Mouse (Mus musculus): ENCODE data around the gene Mapk8ip2.

The Mapk8ip2 gene

DNA sequence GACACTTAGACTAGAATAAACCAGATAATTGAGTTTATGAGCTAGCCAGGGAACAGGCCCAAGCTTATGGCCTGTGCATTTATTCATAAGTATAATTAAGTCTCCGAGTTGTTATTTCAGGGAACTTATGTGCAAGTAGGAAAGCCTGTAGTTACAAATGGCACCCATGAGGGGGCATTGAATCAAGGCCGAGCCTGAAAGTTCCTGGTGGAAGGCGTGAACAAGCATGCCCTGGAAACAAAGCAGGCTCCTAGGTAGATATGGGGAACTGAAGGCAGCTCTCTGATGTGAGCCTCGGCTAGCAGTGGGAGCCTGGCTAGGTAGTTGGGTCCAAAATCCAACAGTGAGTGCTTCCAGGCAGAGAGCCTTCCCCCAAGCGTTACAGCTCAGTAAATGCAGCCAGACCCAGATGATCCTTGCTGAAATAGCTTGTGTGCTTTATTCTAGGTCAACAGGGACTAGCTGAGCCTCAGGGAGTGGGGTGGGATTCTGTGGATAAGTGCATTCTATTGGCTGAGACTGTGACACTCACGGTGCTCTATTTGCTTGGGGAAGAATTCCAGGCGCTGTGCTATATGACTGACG lies 11.1 kb upstream of the Mapk8ip2 start:
- in situ Hi-C loops (cut with MboI; ENCODE audit: unreplicated experiment in 2 of 2) = no loop called here

DNA sequence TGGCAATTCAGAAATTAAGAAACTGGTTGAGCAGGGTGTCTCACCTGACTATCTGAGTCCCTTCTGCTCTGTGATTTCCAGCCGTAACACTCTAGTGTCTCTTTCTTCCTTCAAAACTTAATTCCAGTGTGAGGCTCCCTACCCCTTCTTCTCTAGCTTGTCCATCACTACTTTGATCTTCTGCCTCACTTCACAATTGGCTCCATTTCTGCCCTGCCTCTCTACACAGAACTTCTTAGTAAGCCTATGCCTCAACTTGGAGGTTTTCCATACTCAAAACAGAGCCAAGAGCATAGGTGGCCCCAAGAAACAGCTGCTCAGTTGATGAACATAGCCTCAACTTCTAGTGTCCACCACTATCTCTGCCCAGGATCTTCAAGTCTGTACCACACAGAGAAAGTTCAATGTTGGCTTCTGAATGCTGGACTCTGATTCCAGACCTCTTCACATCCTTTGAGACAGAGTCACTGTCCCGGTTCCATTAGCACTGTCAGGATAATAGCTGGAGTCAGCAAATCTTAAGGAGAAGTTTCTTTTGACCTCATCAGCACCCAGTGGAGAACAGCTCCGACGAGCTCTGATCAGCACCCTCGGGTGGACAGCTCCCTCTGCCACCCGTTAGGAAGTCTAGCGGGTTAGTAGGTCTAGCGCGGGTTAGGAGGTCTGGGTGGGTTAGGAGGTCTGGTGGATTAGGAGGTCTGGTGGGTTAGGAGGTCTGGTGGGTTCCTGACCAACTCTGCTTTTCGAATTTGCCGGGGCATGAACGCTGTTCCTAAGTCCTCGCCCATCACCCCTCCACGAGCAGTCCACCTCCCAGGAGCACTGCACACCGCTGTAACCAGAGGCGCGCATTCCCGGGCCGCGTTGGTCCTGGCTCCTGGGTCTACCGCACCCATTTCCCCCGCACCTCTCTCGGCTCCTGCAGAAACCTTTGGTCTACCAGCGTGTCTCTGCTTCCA lies 528 bp upstream of the Mapk8ip2 start:
- in situ Hi-C loops (cut with MboI; ENCODE audit: unreplicated experiment in 2 of 2) = no loop called here

DNA sequence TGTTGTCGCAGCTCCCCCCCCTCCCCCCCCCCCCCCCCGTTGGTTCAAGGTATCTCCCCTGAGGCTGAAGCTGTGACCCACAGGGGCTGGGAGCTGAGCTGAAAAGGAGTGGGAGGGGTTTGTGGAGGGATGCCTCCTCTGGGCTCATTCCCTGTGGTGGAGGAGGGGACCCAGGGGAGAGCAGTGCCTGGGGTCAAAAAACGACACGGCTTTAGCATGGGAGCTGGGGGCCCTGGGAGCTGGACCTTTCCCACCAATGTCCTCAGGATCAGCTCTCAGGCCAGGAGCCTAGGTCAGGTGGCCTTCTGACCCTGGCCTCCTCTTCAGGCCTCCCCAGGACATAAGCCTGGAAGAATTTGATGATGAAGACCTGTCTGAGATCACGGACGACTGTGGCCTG lies 1.1 kb downstream of the Mapk8ip2 start:
- in situ Hi-C loops (cut with MboI; ENCODE audit: unreplicated experiment in 2 of 2) = no loop called here

GRCm38 (mm10) chr15:89455642-89456041 lies 1.9 kb downstream of the Mapk8ip2 start:
- in situ Hi-C loops (cut with MboI; ENCODE audit: unreplicated experiment in 2 of 2) = no loop called here

DNA sequence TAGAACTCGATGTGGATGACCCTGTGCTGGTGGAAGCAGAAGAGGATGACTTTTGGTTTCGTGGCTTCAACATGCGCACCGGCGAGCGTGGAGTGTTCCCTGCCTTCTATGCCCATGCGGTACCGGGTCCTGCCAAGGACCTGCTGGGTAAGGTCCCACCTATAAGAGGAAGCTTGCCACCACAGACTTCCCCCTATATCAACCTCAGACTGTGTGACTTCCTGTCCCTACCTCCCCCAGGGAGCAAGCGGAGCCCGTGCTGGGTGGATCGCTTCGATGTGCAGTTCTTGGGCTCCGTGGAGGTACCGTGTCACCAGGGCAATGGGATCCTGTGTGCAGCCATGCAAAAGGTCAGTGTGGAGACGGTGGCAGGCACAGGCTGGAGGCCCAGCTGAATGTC lies 5.2 kb downstream of the Mapk8ip2 start:
- in situ Hi-C loops (cut with MboI; ENCODE audit: unreplicated experiment in 2 of 2) = no loop called here

DNA sequence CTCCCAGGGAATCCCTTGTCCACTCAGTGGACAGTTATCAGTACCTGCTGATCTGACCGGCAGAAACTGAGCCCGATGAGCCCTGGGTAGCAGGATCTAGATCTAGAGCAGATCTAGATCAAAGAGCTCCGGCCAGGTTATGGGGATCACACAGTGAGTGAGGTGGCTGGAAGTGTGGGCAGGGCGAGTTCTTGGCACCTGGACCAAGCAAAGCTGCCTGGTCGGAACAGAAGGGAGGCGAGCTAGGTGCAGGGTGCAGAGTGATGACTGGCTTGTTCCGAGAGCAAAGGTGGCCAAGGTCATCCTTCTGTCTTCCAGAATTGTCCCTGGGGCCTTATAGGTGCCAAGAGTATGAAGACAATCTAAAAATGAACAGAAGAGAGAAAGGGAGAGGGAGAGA lies 6.1 kb downstream of the Mapk8ip2 start:
- in situ Hi-C loops (cut with MboI; ENCODE audit: unreplicated experiment in 2 of 2) = loop anchor here in 1 of 2 experiments (10.0 kb wide), 1 partner anchor 345 kb away; no protein-coding TSS in a partner anchor

DNA sequence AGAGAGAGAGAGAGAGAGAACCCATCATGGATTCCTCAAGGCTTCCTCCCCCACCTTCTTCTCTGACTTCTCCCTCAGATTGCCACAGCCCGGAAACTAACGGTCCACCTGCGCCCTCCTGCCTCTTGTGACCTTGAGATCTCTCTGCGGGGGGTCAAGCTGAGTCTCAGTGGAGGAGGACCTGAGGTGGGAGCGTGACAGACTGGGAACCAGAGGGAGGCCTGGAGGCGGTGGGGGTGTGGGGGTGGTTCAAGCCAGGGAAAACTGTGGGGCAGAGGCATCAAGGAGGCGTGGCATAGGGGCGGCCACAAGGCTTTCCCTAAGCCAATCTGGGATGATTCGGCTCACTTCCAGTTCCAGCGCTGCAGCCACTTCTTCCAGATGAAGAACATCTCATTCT lies 6.6 kb downstream of the Mapk8ip2 start:
- in situ Hi-C loops (cut with MboI; ENCODE audit: unreplicated experiment in 2 of 2) = loop anchor here in 1 of 2 experiments (10.0 kb wide), 1 partner anchor 345 kb away; no protein-coding TSS in a partner anchor

DNA sequence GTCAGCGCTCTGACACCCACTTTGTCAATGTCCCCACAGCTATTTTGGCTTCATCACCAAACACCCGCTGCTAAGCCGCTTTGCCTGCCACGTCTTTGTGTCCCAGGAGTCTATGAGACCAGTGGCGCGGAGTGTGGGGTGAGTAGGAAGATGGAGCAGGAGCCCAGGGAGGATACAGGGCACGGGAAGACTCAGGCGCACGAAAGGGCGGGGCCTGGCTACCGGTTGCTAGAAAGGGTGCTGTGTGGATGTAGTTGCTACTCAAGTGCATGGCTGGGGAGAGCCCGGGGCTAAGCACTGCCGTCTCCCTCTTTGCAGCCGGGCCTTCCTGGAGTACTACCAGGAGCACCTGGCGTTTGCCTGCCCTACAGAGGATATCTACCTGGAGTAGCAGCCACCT lies 7.6 kb downstream of the Mapk8ip2 start:
- in situ Hi-C loops (cut with MboI; ENCODE audit: unreplicated experiment in 2 of 2) = loop anchor here in 1 of 2 experiments (10.0 kb wide), 1 partner anchor 347 kb away; no protein-coding TSS in a partner anchor

- in situ Hi-C loops (cut with MboI; ENCODE audit: unreplicated experiment in 2 of 2) = loop anchor here in 1 of 2 experiments (10.0 kb wide), 1 partner anchor 347 kb away; no protein-coding TSS in a partner anchor
These were observed 8.5 kb downstream of the Mapk8ip2 start for GRCm38 (mm10) chr15:89462176-89462575.

- in situ Hi-C loops (cut with MboI; ENCODE audit: unreplicated experiment in 2 of 2) = loop anchor here in 1 of 2 experiments (10.0 kb wide), 1 partner anchor 349 kb away; no protein-coding TSS in a partner anchor
These were observed 9.9 kb downstream of the Mapk8ip2 start for GRCm38 (mm10) chr15:89463334-89464235.

GRCm38 (mm10) chr15:89465052-89465451 lies 11.3 kb downstream of the Mapk8ip2 start:
- in situ Hi-C loops (cut with MboI; ENCODE audit: unreplicated experiment in 2 of 2) = loop anchor here in 1 of 2 experiments (10.0 kb wide), 1 partner anchor 350 kb away; no protein-coding TSS in a partner anchor

DNA sequence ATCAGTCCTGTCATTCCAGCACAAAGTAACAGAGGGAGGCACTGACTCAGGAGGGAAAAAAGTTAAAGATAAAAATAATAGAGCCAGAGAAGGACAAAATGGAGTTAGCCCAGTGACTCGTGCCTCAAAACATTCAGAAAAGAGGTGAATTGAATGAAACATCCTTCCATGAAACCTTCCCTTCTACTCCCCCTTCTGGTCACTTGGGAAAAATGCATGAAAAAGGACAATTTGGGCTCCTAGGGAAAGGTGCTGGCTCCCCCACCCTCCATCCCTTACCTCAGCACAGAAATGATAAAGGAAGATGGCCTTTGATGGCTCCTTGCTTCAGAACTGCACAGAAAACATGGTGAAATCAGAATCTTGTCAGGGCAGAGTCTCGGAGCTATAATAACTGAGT lies 14.9 kb downstream of the Mapk8ip2 start:
- in situ Hi-C loops (cut with MboI; ENCODE audit: unreplicated experiment in 2 of 2) = loop anchor here in 1 of 2 experiments (10.0 kb wide), 1 partner anchor 354 kb away; no protein-coding TSS in a partner anchor

- in situ Hi-C loops (cut with MboI; ENCODE audit: unreplicated experiment in 2 of 2) = no loop called here
These were observed 17.8 kb downstream of the Mapk8ip2 start for GRCm38 (mm10) chr15:89471476-89471875.

GRCm38 (mm10) chr15:89473370-89473769 lies 19.7 kb downstream of the Mapk8ip2 start:
- in situ Hi-C loops (cut with MboI; ENCODE audit: unreplicated experiment in 2 of 2) = no loop called here

DNA sequence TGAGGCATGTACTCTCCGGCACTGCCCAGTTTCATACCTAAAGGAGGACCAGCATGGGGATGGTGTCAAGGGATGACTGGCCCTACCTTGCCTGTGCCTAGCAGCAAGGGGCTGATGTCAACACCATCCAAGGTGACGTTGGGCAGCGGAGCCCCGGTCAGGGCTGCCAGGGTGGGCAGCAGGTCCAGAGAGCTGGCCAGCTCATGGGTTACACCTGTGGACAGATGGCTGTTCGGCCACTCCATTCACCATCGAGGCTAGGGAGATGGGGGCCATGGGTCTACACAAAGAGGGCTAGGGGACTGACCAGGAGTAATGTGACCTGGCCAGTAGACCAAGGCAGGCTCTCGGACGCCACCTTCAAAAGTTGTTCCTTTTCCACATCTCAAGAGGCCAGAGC lies 20.2 kb downstream of the Mapk8ip2 start:
- in situ Hi-C loops (cut with MboI; ENCODE audit: unreplicated experiment in 2 of 2) = no loop called here

DNA sequence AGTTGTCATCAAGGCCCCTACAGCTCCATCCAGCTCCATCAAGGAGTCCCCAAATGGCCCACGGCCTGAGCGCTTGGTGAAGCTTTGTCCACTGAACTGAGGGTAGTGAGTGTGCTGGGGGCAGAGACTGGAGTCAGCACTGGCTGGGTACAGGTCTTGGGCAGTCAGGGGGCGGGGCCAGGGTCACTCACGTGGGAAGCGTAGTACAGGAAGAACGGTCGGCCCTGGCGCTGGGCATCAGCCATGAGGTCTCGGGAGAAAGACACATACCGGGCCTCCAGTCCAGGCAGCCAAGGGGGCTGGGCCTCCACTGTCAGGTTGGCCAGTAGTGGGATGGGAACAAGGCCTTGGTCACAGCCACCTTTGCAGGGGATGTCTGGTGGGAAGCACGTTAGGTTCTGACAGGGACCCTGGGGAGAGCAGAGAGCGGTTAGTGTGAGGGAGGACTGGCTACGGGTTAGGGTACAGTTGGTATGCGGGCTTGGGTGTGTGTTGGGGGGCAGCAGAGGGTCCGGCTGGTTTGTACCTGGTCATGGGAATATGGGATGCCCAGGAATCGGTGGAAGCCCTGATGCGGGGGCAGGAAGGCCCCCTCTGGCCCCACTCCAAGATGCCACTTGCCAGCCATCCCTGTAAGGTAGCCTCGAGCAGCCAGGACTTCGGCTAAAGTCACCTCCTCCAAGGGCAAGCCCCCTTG lies 21.0 kb downstream of the Mapk8ip2 start:
- in situ Hi-C loops (cut with MboI; ENCODE audit: unreplicated experiment in 2 of 2) = loop anchor here in 1 of 2 experiments (25.0 kb wide), 1 partner anchor 738 kb away; the partner anchor contains the start of gene Alg10b

GRCm38 (mm10) chr15:89475293-89475600 lies 21.5 kb downstream of the Mapk8ip2 start:
- in situ Hi-C loops (cut with MboI; ENCODE audit: unreplicated experiment in 2 of 2) = loop anchor here in 1 of 2 experiments (25.0 kb wide), 1 partner anchor 737 kb away; the partner anchor contains the start of gene Alg10b

- in situ Hi-C loops (cut with MboI; ENCODE audit: unreplicated experiment in 2 of 2) = loop anchor here in 1 of 2 experiments (25.0 kb wide), 1 partner anchor 736 kb away; the partner anchor contains the start of gene Alg10b
These were observed 22.1 kb downstream of the Mapk8ip2 start for GRCm38 (mm10) chr15:89475611-89476474.

DNA sequence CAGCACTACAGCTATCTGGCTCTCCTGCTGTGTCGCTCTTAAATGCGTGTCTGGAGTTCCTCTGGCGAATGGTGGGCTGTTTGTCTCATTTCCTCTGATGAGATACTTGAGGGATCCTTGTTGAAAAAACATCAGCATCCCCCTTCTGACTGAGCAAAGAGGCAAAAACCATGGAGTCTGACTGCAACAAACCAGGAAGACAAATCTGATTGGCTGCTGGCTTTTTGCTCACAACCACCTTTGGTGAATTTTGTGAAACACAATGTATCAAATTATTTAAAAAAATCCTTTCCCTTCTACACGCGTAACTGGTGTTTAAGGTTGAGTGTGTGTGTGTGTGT lies 22.7 kb downstream of the Mapk8ip2 start:
- in situ Hi-C loops (cut with MboI; ENCODE audit: unreplicated experiment in 2 of 2) = loop anchor here in 1 of 2 experiments (25.0 kb wide), 1 partner anchor 736 kb away; the partner anchor contains the start of gene Alg10b
